Mouse (Mus musculus): ENCODE measurements around the gene H6pd.

GRCm38 (mm10) chr4:149959816-149960215 lies 49.0 kb downstream of the H6pd start:
- no peak for TF ChIP-seq CTCF (IDR thresholded peaks at IDR 0.05; ENCODE audit: extremely low read depth, insufficient read depth, low read length)
- no peak for TF ChIP-seq POLR2A (IDR thresholded peaks at IDR 0.05; ENCODE audit: extremely low read depth, insufficient read depth, low read length)
